Mouse (Mus musculus): ENCODE measurements around the gene AL732309.1. TPM values are rescaled to one million over a fixed set of nuclear protein-coding genes. Genes with fewer than 3 reads are reported as not detected.

Gene AL732309.1
- polyA plus RNA-seq, 1 experiment from 2014 or later = 2.4 TPM

DNA sequence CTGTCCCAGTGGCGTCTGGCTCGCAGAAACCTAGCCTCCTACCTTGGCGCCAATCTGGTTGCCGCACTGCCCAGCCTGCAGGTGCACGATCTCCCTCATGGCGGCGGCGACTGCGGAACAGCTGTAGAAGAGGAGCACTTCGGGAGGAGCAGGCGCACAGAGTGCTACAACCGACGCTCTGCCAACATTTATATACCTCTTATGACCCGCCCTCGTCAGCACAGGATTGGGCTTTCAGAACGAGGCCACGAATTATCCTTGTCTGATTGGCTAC, 22.2 kb downstream of the AL732309.1 start, which contains the start of gene Tubb4b:
Tubb4b (minus strand) TSS at position 211 of the 274 bp plus-strand sequence.
- 0% methylated on average over 17 of the region's 17 CpGs for WGBS
- Histone ChIP-seq H3K27me3 (ENCODE audit: control insufficient read depth, insufficient read depth, low read length) (no peaks in the 10 kb centered on the region), H3K9me3 (ENCODE audit: control insufficient read depth, low read length) (no peaks in the 10 kb centered on the region), H3K4me2 (ENCODE audit: low read length) (peak within 1 kb of the TSS; percentile 96), H3K27ac (replicated peaks in 1 of 2; ENCODE audit: control insufficient read depth in 1 of 2, insufficient read depth in 1 of 2, low read depth in 2 of 2, low read length in 2 of 2) (peak within 1 kb of the TSS; percentile 97 to 100), H3K4me1 (ENCODE audit: control insufficient read depth in 2 of 2, insufficient read depth in 2 of 2, low read length in 2 of 2) (peaks cover 5 to 21% of the 10 kb centered on the region in 2 experiments), H3K36me3 (ENCODE audit: control insufficient read depth, insufficient read depth, low read length) (peaks cover 20% of the 10 kb centered on the region), H3K4me3 (ENCODE audit: control insufficient read depth in 1 of 2, insufficient read depth in 1 of 2, low read depth in 1 of 2, low read length in 2 of 2) (peak within 1 kb of the TSS; percentile 71 to 91), H3K9ac (ENCODE audit: low read length) (peak within 1 kb of the TSS; percentile 84)
- no peak for ATAC-seq (ENCODE audit: insufficient number of reproducible peaks, insufficient read depth, low FRiP score, low read depth)

DNA sequence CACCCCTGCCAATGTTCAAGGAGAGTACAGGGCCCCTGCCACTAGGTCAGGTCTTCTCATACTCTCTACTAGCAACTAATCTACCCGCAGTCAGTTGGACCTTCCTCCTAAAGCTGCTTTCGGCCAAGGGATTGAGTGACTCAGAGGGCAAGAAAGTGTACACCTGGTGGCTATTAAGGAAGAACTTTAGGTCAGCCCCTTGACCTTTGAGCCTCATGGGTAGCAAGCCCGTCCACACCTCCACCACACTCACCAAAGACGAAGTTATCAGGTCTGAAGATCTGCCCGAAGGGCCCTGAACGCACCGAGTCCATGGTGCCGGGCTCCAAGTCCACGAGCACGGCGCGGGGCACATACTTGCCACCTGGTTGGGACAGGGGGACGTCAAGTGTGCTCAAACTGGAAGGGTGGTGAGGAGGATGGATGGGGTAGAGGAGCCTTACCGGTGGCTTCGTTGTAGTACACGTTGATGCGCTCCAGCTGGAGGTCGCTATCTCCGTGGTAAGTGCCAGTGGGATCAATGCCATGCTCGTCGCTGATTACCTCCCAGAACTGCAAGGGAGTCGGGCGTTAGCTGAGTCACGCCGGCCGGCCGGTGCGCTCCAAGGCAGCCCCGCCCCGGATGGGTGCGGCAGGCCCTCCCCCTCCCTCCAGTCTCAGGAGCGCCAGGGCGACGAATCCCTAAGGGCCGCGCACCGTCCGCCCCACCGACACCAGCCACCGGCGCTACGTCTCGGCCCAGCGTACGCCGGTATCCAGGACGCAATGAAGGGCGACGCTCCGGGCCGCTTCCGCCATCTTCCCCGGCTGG, 22.8 kb downstream of the AL732309.1 start:
- Histone ChIP-seq H3K9ac (ENCODE audit: low read length) (peak overlapping the region; percentile 84), H3K4me1 (ENCODE audit: control insufficient read depth in 2 of 2, insufficient read depth in 2 of 2, low read length in 2 of 2) (peaks cover 4 to 19% of the 10 kb centered on the region in 2 experiments), H3K36me3 (ENCODE audit: control insufficient read depth, insufficient read depth, low read length) (peaks cover 20% of the 10 kb centered on the region), H3K4me3 (ENCODE audit: control insufficient read depth in 1 of 2, insufficient read depth in 1 of 2, low read depth in 1 of 2, low read length in 2 of 2) (peak overlapping the region; percentile 71 to 89), H3K27me3 (ENCODE audit: control insufficient read depth, insufficient read depth, low read length) (no peaks in the 10 kb centered on the region), H3K4me2 (ENCODE audit: low read length) (peak overlapping the region; percentile 96), H3K27ac (replicated peaks in 1 of 2; ENCODE audit: control insufficient read depth in 1 of 2, insufficient read depth in 1 of 2, low read depth in 2 of 2, low read length in 2 of 2) (peak overlapping the region; percentile 93 to 98), H3K9me3 (ENCODE audit: control insufficient read depth, low read length) (no peaks in the 10 kb centered on the region)
- ATAC-seq (ENCODE audit: insufficient number of reproducible peaks, insufficient read depth, low FRiP score, low read depth) = peak; percentile 45
- 2% methylated on average over 46 of the region's 53 CpGs for WGBS

DNA sequence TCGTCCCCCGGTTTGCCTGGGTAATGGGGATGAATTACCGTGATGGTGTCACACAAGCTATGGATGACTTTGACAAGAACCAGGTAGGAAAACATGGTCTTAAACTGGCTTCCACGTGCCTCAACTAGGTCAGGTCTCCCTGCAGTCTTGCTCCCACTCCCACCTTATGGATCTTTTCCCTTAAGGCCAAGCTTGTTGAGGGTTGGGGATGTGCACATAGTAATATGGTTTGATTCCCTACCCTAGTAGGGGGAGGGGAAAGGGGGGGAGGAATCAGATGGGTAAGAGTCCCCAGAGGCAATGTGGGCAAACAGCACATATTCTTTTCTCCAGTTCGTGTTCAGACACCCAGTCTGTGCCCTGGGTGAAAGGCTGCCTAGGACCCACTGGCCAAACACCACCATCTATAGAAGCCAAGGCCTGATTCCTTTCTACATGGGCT, 25.3 kb downstream of the AL732309.1 start:
- Histone ChIP-seq H3K4me2 (ENCODE audit: low read length) (no peak overlapping the region), H3K4me1 (ENCODE audit: control insufficient read depth in 2 of 2, insufficient read depth in 2 of 2, low read length in 2 of 2) (peaks cover 2 to 12% of the 10 kb centered on the region in 2 experiments; a peak in 3 of 4 replicates), H3K4me3 (ENCODE audit: control insufficient read depth in 1 of 2, insufficient read depth in 1 of 2, low read depth in 1 of 2, low read length in 2 of 2) (no peak overlapping the region), H3K9me3 (ENCODE audit: control insufficient read depth, low read length) (no peaks in the 10 kb centered on the region), H3K27ac (replicated peaks in 1 of 2; ENCODE audit: control insufficient read depth in 1 of 2, insufficient read depth in 1 of 2, low read depth in 2 of 2, low read length in 2 of 2) (no peak overlapping the region), H3K9ac (ENCODE audit: low read length) (no peak overlapping the region), H3K27me3 (ENCODE audit: control insufficient read depth, insufficient read depth, low read length) (no peaks in the 10 kb centered on the region), H3K36me3 (ENCODE audit: control insufficient read depth, insufficient read depth, low read length) (peaks cover 20% of the 10 kb centered on the region)
- ATAC-seq (ENCODE audit: insufficient number of reproducible peaks, insufficient read depth, low FRiP score, low read depth) = no peak
- 59% methylated on average over 5 of the region's 5 CpGs for WGBS

DNA sequence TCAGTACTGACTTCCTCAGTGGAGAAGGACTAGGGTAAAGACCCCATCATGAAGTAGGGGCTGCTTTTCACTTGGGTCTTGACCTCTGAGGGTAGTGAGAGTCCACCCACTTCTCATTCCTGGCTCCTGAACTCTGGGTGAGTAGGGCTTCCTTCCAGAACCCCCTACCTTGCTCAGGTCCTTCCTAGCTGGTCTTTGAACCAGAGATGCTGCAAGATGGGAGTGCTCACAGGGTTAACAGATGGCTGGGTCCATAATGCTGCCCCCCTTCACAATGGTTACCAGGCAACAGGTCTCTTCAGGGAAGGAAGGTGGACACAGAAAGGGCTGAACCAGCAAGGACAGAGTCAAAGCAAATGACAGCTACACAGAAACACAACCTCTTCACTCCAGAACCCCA, 28.2 kb downstream of the AL732309.1 start, which contains the start of gene Fam166a:
Fam166a (plus strand) TSS at position 301 of the 400 bp plus-strand sequence.
- Histone ChIP-seq H3K4me1 (ENCODE audit: control insufficient read depth in 2 of 2, insufficient read depth in 2 of 2, low read length in 2 of 2) (peaks cover 2 to 3% of the 10 kb centered on the region in 2 experiments; a peak in 3 of 4 replicates), H3K9ac (ENCODE audit: low read length) (no peak within 1 kb of the TSS), H3K9me3 (ENCODE audit: control insufficient read depth, low read length) (no peaks in the 10 kb centered on the region), H3K36me3 (ENCODE audit: control insufficient read depth, insufficient read depth, low read length) (peaks cover 19% of the 10 kb centered on the region), H3K27me3 (ENCODE audit: control insufficient read depth, insufficient read depth, low read length) (0 out of 2 replicates have a peak, but pooled peaks cover 1% of the 10 kb centered on the region), H3K4me2 (ENCODE audit: low read length) (no peak within 1 kb of the TSS), H3K4me3 (ENCODE audit: control insufficient read depth in 1 of 2, insufficient read depth in 1 of 2, low read depth in 1 of 2, low read length in 2 of 2) (no peak within 1 kb of the TSS), H3K27ac (replicated peaks in 1 of 2; ENCODE audit: control insufficient read depth in 1 of 2, insufficient read depth in 1 of 2, low read depth in 2 of 2, low read length in 2 of 2) (no peak within 1 kb of the TSS)
- ATAC-seq (ENCODE audit: insufficient number of reproducible peaks, insufficient read depth, low FRiP score, low read depth) = no peak

DNA sequence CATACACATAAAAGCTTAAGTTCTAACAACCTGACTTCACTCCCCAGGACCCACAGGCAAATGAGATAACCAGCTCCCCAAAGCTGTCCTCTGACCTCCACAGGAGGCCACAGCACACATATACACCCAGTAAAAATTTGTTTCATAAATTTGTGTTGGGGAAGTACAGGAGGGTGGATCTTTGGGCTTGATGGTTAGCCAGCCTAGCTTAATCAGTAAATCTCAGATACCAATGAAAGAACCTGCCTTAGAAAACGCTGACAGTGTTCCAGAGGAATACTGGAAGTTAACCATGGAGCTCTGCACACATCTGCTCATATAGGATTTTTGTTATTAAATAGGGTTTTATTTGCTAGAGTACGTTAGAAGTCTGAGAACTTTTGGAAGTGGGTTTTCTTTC, 29.0 kb downstream of the AL732309.1 start:
- Histone ChIP-seq H3K36me3 (ENCODE audit: control insufficient read depth, insufficient read depth, low read length) (peaks cover 14% of the 10 kb centered on the region), H3K4me2 (ENCODE audit: low read length) (no peak overlapping the region), H3K9me3 (ENCODE audit: control insufficient read depth, low read length) (no peaks in the 10 kb centered on the region), H3K4me1 (ENCODE audit: control insufficient read depth in 2 of 2, insufficient read depth in 2 of 2, low read length in 2 of 2) (no peaks in the 10 kb centered on the region), H3K4me3 (ENCODE audit: control insufficient read depth in 1 of 2, insufficient read depth in 1 of 2, low read depth in 1 of 2, low read length in 2 of 2) (no peak overlapping the region), H3K27me3 (ENCODE audit: control insufficient read depth, insufficient read depth, low read length) (0 out of 2 replicates have a peak, but pooled peaks cover 3% of the 10 kb centered on the region), H3K9ac (ENCODE audit: low read length) (no peak overlapping the region), H3K27ac (replicated peaks in 1 of 2; ENCODE audit: control insufficient read depth in 1 of 2, insufficient read depth in 1 of 2, low read depth in 2 of 2, low read length in 2 of 2) (no peak overlapping the region)
- no peak for ATAC-seq (ENCODE audit: insufficient number of reproducible peaks, insufficient read depth, low FRiP score, low read depth)
- 50% methylated on average over 2 of the region's 2 CpGs for WGBS

DNA sequence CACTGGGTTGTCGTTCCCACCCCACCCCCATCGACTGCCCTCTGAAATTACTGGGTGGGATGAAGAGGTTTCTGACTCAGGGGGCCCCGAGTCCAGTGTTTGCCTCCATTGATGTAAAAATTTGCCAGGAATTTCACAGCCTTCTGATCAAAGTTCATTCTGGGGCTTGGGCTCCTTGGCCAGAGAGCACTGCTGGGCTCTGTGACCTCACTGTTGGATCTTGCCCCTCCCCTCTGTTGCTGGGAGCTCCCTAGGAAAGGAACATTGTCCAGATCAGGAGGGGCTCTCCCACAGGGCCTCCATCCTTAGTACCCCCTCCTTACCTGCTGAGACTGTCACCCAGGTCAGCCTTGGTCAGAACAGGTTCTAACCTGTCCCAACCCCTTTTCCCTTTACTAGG, 32.2 kb downstream of the AL732309.1 start, which contains the start of gene Stpg3:
Stpg3 (minus strand) TSS at position 194 of the 400 bp plus-strand sequence.
- Histone ChIP-seq H3K4me3 (ENCODE audit: control insufficient read depth in 1 of 2, insufficient read depth in 1 of 2, low read depth in 1 of 2, low read length in 2 of 2) (no peak within 1 kb of the TSS), H3K36me3 (ENCODE audit: control insufficient read depth, insufficient read depth, low read length) (peaks cover 5% of the 10 kb centered on the region), H3K4me2 (ENCODE audit: low read length) (no peak within 1 kb of the TSS), H3K27ac (replicated peaks in 1 of 2; ENCODE audit: control insufficient read depth in 1 of 2, insufficient read depth in 1 of 2, low read depth in 2 of 2, low read length in 2 of 2) (no peak within 1 kb of the TSS), H3K27me3 (ENCODE audit: control insufficient read depth, insufficient read depth, low read length) (0 out of 2 replicates have a peak, but pooled peaks cover 3% of the 10 kb centered on the region), H3K9me3 (ENCODE audit: control insufficient read depth, low read length) (no peaks in the 10 kb centered on the region), H3K4me1 (ENCODE audit: control insufficient read depth in 2 of 2, insufficient read depth in 2 of 2, low read length in 2 of 2) (peaks cover 5 to 10% of the 10 kb centered on the region in 2 experiments), H3K9ac (ENCODE audit: low read length) (no peak within 1 kb of the TSS)
- WGBS = 54% methylated on average over 3 of the region's 3 CpGs
- no peak for ATAC-seq (ENCODE audit: insufficient number of reproducible peaks, insufficient read depth, low FRiP score, low read depth)

DNA sequence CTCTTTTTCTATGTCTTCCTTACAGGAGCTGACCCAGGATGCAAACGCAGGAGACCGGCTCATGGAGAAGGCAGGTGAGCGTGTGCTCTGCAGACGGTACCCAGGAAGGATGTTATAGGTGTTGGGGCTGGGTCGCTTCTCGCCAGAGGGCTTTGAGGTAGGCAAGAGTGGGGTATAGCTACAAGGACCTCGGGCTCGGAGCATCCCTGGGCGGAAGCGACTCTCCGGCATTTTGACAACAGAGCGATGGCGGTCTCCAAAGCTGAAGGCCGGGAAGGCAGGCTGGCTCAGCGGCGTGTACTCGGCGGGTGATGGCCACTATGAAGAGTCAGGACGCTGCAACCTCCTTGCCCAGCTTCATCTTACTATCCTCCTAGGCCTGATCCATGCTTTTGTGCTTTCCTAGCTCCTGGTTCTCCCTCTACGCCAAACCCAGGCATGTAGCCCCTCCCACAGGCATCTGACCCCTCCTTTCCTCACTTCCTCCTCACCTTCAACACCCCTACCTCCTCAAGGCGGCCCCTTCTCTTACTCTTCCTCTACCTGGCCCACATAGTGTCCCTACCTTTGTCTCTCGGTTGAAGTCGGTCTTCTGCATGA, 33.3 kb downstream of the AL732309.1 start:
- Histone ChIP-seq H3K4me3 (ENCODE audit: control insufficient read depth in 1 of 2, insufficient read depth in 1 of 2, low read depth in 1 of 2, low read length in 2 of 2) (no peak overlapping the region), H3K27ac (replicated peaks in 1 of 2; ENCODE audit: control insufficient read depth in 1 of 2, insufficient read depth in 1 of 2, low read depth in 2 of 2, low read length in 2 of 2) (no peak overlapping the region), H3K36me3 (ENCODE audit: control insufficient read depth, insufficient read depth, low read length) (peaks cover 14% of the 10 kb centered on the region), H3K4me2 (ENCODE audit: low read length) (no peak overlapping the region), H3K9me3 (ENCODE audit: control insufficient read depth, low read length) (no peaks in the 10 kb centered on the region), H3K4me1 (ENCODE audit: control insufficient read depth in 2 of 2, insufficient read depth in 2 of 2, low read length in 2 of 2) (peaks cover 5 to 16% of the 10 kb centered on the region in 2 experiments), H3K9ac (ENCODE audit: low read length) (no peak overlapping the region), H3K27me3 (ENCODE audit: control insufficient read depth, insufficient read depth, low read length) (0 out of 2 replicates have a peak, but pooled peaks cover 3% of the 10 kb centered on the region)
- 52% methylated on average over 23 of the region's 23 CpGs for WGBS
- ATAC-seq (ENCODE audit: insufficient number of reproducible peaks, insufficient read depth, low FRiP score, low read depth) = no peak

Data from heart, embryonic 14.5 days (tissue).